Mouse (Mus musculus): ENCODE results near the gene Reln. TPM values are rescaled to one million over a fixed set of nuclear protein-coding genes. Genes with fewer than 3 reads are reported as not detected.

Gene Reln
- polyA plus RNA-seq, 1 experiment from 2014 or later: 2.1 TPM

- Histone ChIP-seq H3K4me3 (no peak overlapping the region), H3K36me3 (replicated peaks) (no peaks in the 10 kb centered on the region), H3K9me3 (peaks cover 6% of the 10 kb centered on the region; the same call in 1 of the 2 replicates), H3K4me1 (no peaks in the 10 kb centered on the region), H3K27ac (replicated peaks) (no peak overlapping the region), H3K27me3 (replicated peaks; ENCODE audit: low read depth, poor library complexity, severe bottlenecking) (no peaks in the 10 kb centered on the region)
- DNase-seq (ENCODE audit: low spot score): no peak
- 91% methylated on average over 5 of the region's 5 CpGs for WGBS
These were observed 13.7 kb downstream of the Reln start for GRCm38 (mm10) chr5:22330802-22331201.

GRCm38 (mm10) chr5:22328431-22329359 is 15.8 kb downstream of the Reln start:
- no peak overlapping the region for H3K4me3 ChIP-seq
- DNase-seq (ENCODE audit: low spot score): no peak
- WGBS: 85% methylated on average over 8 of the region's 8 CpGs

GRCm38 (mm10) chr5:22327170-22327569 is 17.3 kb downstream of the Reln start:
- Histone ChIP-seq H3K9me3 (no peaks in the 10 kb centered on the region), H3K27me3 (replicated peaks; ENCODE audit: low read depth, poor library complexity, severe bottlenecking) (no peaks in the 10 kb centered on the region), H3K36me3 (replicated peaks) (no peaks in the 10 kb centered on the region), H3K4me1 (no peaks in the 10 kb centered on the region), H3K27ac (replicated peaks) (no peak overlapping the region), H3K4me3 (no peak overlapping the region)
- 80% methylated on average over 3 of the region's 3 CpGs for WGBS
- DNase-seq (ENCODE audit: low spot score): peak; percentile 44

More at GRCm38 (mm10) chr5:22328431-22329359, 15.8 kb downstream of the Reln start:
- Histone ChIP-seq H3K27ac (replicated peaks) (no peak overlapping the region), H3K36me3 (replicated peaks) (no peaks in the 10 kb centered on the region), H3K4me1 (no peaks in the 10 kb centered on the region), H3K9me3 (peaks cover 4% of the 10 kb centered on the region; the same call in 1 of the 2 replicates), H3K27me3 (replicated peaks; ENCODE audit: low read depth, poor library complexity, severe bottlenecking) (no peaks in the 10 kb centered on the region)

- H3K4me1 ChIP-seq: no peaks in the 10 kb centered on the region
- no peak overlapping the region for H3K4me3 ChIP-seq
- no peak overlapping the region for H3K27ac ChIP-seq (replicated peaks)
- no peaks in the 10 kb centered on the region for H3K36me3 ChIP-seq (replicated peaks)
- H3K9me3 ChIP-seq: no peaks in the 10 kb centered on the region
- WGBS: 70% methylated on average over 1 of the region's 1 CpGs
- H3K27me3 ChIP-seq (replicated peaks; ENCODE audit: low read depth, poor library complexity, severe bottlenecking): no peaks in the 10 kb centered on the region
- DNase-seq (ENCODE audit: low spot score): no peak
These were observed 20.7 kb downstream of the Reln start for GRCm38 (mm10) chr5:22323801-22324200.

GRCm38 (mm10) chr5:22317807-22318206 is 26.7 kb downstream of the Reln start:
- Histone ChIP-seq H3K4me3 (no peak overlapping the region), H3K36me3 (replicated peaks) (no peaks in the 10 kb centered on the region), H3K9me3 (no peaks in the 10 kb centered on the region), H3K27me3 (replicated peaks; ENCODE audit: low read depth, poor library complexity, severe bottlenecking) (no peaks in the 10 kb centered on the region), H3K27ac (replicated peaks) (no peak overlapping the region), H3K4me1 (no peaks in the 10 kb centered on the region)
- WGBS: 100% methylated on average over 1 of the region's 1 CpGs
- no peak for DNase-seq (ENCODE audit: low spot score)

GRCm38 (mm10) chr5:22316471-22316870 is 28.0 kb downstream of the Reln start:
- Histone ChIP-seq H3K4me3 (no peak overlapping the region), H3K27me3 (replicated peaks; ENCODE audit: low read depth, poor library complexity, severe bottlenecking) (no peaks in the 10 kb centered on the region)

GRCm38 (mm10) chr5:22315990-22316389 is 28.5 kb downstream of the Reln start:
- no peaks in the 10 kb centered on the region for H3K36me3 ChIP-seq (replicated peaks)
- no peaks in the 10 kb centered on the region for H3K27me3 ChIP-seq (replicated peaks; ENCODE audit: low read depth, poor library complexity, severe bottlenecking)
- H3K4me3 ChIP-seq: no peak overlapping the region
- no peaks in the 10 kb centered on the region for H3K9me3 ChIP-seq
- no peak overlapping the region for H3K27ac ChIP-seq (replicated peaks)
- no peak for DNase-seq (ENCODE audit: low spot score)
- 87% methylated on average over 2 of the region's 2 CpGs for WGBS
- no peaks in the 10 kb centered on the region for H3K4me1 ChIP-seq

More at GRCm38 (mm10) chr5:22316471-22316870, 28.0 kb downstream of the Reln start:
- WGBS: 96% methylated on average over 7 of the region's 7 CpGs
- Histone ChIP-seq H3K36me3 (replicated peaks) (no peaks in the 10 kb centered on the region), H3K4me1 (no peaks in the 10 kb centered on the region), H3K9me3 (no peaks in the 10 kb centered on the region), H3K27ac (replicated peaks) (no peak overlapping the region)
- no peak for DNase-seq (ENCODE audit: low spot score)

GRCm38 (mm10) chr5:22312995-22313394 is 31.5 kb downstream of the Reln start:
- no peaks in the 10 kb centered on the region for H3K4me1 ChIP-seq
- H3K9me3 ChIP-seq: no peaks in the 10 kb centered on the region
- 88% methylated on average over 10 of the region's 10 CpGs for WGBS
- no peak for DNase-seq (ENCODE audit: low spot score)
- H3K27ac ChIP-seq (replicated peaks): no peak overlapping the region
- no peak overlapping the region for H3K4me3 ChIP-seq
- no peaks in the 10 kb centered on the region for H3K27me3 ChIP-seq (replicated peaks; ENCODE audit: low read depth, poor library complexity, severe bottlenecking)
- H3K36me3 ChIP-seq (replicated peaks): no peaks in the 10 kb centered on the region

GRCm38 (mm10) chr5:22311046-22311445 is 33.5 kb downstream of the Reln start:
- Histone ChIP-seq H3K4me1 (no peaks in the 10 kb centered on the region), H3K9me3 (no peaks in the 10 kb centered on the region)
- 88% methylated on average over 4 of the region's 4 CpGs for WGBS

GRCm38 (mm10) chr5:22309001-22309400 is 35.5 kb downstream of the Reln start:
- H3K4me1 ChIP-seq: no peaks in the 10 kb centered on the region
- H3K9me3 ChIP-seq: no peaks in the 10 kb centered on the region
- no peaks in the 10 kb centered on the region for H3K36me3 ChIP-seq (replicated peaks)
- no peak overlapping the region for H3K27ac ChIP-seq (replicated peaks)
- H3K4me3 ChIP-seq: no peak overlapping the region
- DNase-seq (ENCODE audit: low spot score): no peak
- no peaks in the 10 kb centered on the region for H3K27me3 ChIP-seq (replicated peaks; ENCODE audit: low read depth, poor library complexity, severe bottlenecking)
- 34% methylated on average over 2 of the region's 2 CpGs for WGBS

More at GRCm38 (mm10) chr5:22311046-22311445, 33.5 kb downstream of the Reln start:
- Histone ChIP-seq H3K27ac (replicated peaks) (no peak overlapping the region), H3K4me3 (no peak overlapping the region), H3K27me3 (replicated peaks; ENCODE audit: low read depth, poor library complexity, severe bottlenecking) (no peaks in the 10 kb centered on the region), H3K36me3 (replicated peaks) (no peaks in the 10 kb centered on the region)
- no peak for DNase-seq (ENCODE audit: low spot score)

- no peaks in the 10 kb centered on the region for H3K36me3 ChIP-seq (replicated peaks)
- WGBS: 81% methylated on average over 4 of the region's 4 CpGs
- H3K4me1 ChIP-seq: 0 out of 2 replicates have a peak, but pooled peaks cover 2% of the 10 kb centered on the region
- H3K9me3 ChIP-seq: no peaks in the 10 kb centered on the region
- no peak overlapping the region for H3K4me3 ChIP-seq
- H3K27me3 ChIP-seq (replicated peaks; ENCODE audit: low read depth, poor library complexity, severe bottlenecking): no peaks in the 10 kb centered on the region
- no peak overlapping the region for H3K27ac ChIP-seq (replicated peaks)
- DNase-seq (ENCODE audit: low spot score): no peak
These were observed 36.6 kb downstream of the Reln start for GRCm38 (mm10) chr5:22307853-22308252.

GRCm38 (mm10) chr5:22307072-22307471 is 37.4 kb downstream of the Reln start:
- 87% methylated on average over 3 of the region's 3 CpGs for WGBS
- DNase-seq (ENCODE audit: low spot score): no peak
- no peaks in the 10 kb centered on the region for H3K9me3 ChIP-seq
- H3K27me3 ChIP-seq (replicated peaks; ENCODE audit: low read depth, poor library complexity, severe bottlenecking): no peaks in the 10 kb centered on the region
- no peaks in the 10 kb centered on the region for H3K36me3 ChIP-seq (replicated peaks)
- no peak overlapping the region for H3K4me3 ChIP-seq
- 0 out of 2 replicates have a peak, but pooled peaks cover 2% of the 10 kb centered on the region for H3K4me1 ChIP-seq
- no peak overlapping the region for H3K27ac ChIP-seq (replicated peaks)

- Histone ChIP-seq H3K4me1 (0 out of 2 replicates have a peak, but pooled peaks cover 2% of the 10 kb centered on the region), H3K4me3 (no peak overlapping the region), H3K36me3 (replicated peaks) (no peaks in the 10 kb centered on the region), H3K27me3 (replicated peaks; ENCODE audit: low read depth, poor library complexity, severe bottlenecking) (no peaks in the 10 kb centered on the region), H3K9me3 (no peaks in the 10 kb centered on the region), H3K27ac (replicated peaks) (no peak overlapping the region)
- 56% methylated on average over 1 of the region's 1 CpGs for WGBS
- no peak for DNase-seq (ENCODE audit: low spot score)
These were observed 40.8 kb downstream of the Reln start for GRCm38 (mm10) chr5:22303709-22304108.

Data from embryonic facial prominence, embryonic 10.5 days (tissue).